Mouse (Mus musculus): Measurements from ENCODE around the gene Mvb12b. TPM values are rescaled to one million over a fixed set of nuclear protein-coding genes. Genes with fewer than 3 reads are reported as not detected.

Mvb12b gene
- polyA plus RNA-seq, 1 experiment: 8.9 TPM

DNA sequence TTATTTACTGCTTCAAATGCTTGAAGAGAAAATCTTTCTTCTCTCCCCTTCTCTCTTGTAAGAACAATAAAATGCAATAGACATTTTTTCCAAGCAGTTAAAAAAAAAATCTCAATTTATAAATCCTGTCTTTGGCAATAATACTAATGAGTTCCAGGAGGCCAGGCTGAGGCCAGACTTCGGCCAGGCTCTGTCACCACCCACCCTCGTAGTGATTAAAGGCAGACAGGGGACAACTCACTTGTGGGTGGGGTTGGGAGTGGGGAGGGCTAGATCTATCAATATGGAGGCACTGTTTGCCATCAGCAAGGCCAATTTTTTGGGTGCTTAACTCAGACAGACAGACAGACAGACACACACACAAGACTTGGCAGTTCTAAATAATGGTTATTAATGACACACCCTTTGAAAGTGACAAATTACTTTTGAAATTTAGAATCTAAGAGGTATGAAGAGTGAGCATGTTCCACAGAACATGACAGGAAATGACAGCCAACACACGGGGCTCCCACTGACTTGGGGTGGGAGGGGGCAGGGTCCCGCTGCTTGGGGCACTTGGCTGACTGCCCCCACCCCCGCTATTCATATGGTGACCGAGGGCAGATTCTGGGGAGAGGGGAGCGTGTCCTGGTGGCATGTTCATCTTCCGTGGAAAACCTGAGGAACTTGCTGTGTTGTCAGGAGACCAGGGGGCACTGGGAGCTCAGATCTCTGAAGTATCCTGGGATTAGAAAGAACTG lies 74.1 kb downstream of the Mvb12b start:
- Histone ChIP-seq H3K27me3 (ENCODE audit: control insufficient read depth) (no peaks in the 10 kb centered on the region), H3K36me3 (ENCODE audit: control insufficient read depth) (peaks cover 17% of the 10 kb centered on the region), H3K4me3 (replicated peaks) (no peak overlapping the region), H3K4me1 (ENCODE audit: control insufficient read depth) (peaks cover 3% of the 10 kb centered on the region; the same call in 1 of the 2 replicates), H3K9me3 (ENCODE audit: control insufficient read depth, low read length) (no peaks in the 10 kb centered on the region)
- TF ChIP-seq TAL1 (IDR thresholded peaks at IDR 0.05; ENCODE audit: low read length): no peak
- no peak for TF ChIP-seq GATA1 (IDR thresholded peaks at IDR 0.05; ENCODE audit: low read length)

DNA sequence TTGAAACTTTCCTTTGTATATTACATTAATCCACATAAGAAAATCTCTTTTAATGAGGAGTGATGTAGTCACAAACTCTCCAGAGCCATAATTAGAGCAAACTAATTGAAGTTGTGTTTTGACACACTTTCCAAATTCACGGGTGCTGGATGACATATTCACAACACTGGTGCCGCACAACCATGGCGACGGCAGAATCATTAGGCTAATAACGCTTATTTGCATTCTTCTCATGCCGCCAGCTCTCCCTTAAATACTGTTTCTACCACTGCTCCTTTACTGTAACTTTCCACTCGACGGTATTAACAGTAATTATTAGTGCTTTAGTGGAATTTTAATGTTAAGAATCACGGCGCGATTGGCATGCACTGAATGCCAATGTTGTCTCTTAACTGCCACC lies 74.8 kb downstream of the Mvb12b start:
- peaks cover 11% of the 10 kb centered on the region for H3K36me3 ChIP-seq (ENCODE audit: control insufficient read depth)
- no peaks in the 10 kb centered on the region for H3K27me3 ChIP-seq (ENCODE audit: control insufficient read depth)
- no peaks in the 10 kb centered on the region for H3K9me3 ChIP-seq (ENCODE audit: control insufficient read depth, low read length)
- H3K4me1 ChIP-seq (ENCODE audit: control insufficient read depth): no peaks in the 10 kb centered on the region
- no peak for TF ChIP-seq TAL1 (IDR thresholded peaks at IDR 0.05; ENCODE audit: low read length)
- no peak for TF ChIP-seq GATA1 (IDR thresholded peaks at IDR 0.05; ENCODE audit: low read length)
- H3K4me3 ChIP-seq (replicated peaks): no peak overlapping the region

DNA sequence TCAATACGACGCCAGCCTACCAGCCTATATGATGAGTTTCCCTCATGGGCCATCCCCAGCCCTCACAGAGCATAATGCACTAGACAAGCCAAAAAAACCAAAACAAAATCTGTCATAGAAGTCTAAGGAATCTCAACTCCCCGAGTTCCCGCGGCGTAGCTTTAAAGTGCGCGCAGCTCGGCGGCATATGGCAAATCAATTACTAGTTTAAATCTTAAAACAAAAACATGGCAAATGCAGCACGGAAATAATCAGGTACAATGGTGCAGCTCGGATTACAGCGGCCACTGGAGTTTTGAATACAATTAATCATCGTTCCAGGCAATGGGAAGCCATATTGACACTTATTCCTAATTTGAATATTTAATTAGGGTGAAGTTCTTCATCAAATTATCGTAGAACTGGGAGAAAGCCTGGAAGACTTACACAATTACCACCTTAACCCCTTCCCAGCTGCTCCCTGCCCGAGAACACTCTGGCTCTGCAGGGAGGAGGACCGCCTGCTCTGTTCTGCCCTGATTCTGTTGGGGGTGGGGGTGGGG lies 76.3 kb downstream of the Mvb12b start:
- Histone ChIP-seq H3K4me3 (replicated peaks) (no peak overlapping the region), H3K4me1 (ENCODE audit: control insufficient read depth) (no peaks in the 10 kb centered on the region), H3K27me3 (ENCODE audit: control insufficient read depth) (no peaks in the 10 kb centered on the region), H3K36me3 (ENCODE audit: control insufficient read depth) (no peaks in the 10 kb centered on the region), H3K9me3 (ENCODE audit: control insufficient read depth, low read length) (no peaks in the 10 kb centered on the region)
- TF ChIP-seq TAL1 (IDR thresholded peaks at IDR 0.05; ENCODE audit: low read length) (no peak), GATA1 (IDR thresholded peaks at IDR 0.05; ENCODE audit: low read length) (no peak)

DNA sequence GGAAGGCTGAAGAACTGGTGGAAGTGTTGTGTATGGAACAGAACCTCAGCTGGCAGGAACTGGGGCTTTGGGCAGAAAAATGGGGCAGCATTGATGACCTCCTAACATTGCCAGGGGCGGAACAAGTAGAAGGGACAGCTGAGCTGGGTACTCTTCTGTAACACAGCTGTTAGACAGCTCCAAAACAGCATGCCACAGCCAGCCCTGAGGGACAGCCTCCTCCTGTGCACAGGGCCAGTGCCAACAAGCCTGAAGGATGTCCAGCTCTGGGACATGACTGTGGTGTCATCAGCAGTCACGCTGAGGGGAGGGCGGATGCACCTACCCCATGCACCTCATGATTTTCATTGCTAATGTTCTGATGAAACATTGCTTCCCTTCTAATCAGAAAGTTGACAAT lies 78.7 kb downstream of the Mvb12b start:
- TF ChIP-seq GATA1 (IDR thresholded peaks at IDR 0.05; ENCODE audit: low read length) (no peak), TAL1 (IDR thresholded peaks at IDR 0.05; ENCODE audit: low read length) (no peak)
- 0 out of 2 replicates have a peak, but pooled peaks cover 2% of the 10 kb centered on the region for H3K36me3 ChIP-seq (ENCODE audit: control insufficient read depth)
- H3K4me1 ChIP-seq (ENCODE audit: control insufficient read depth): no peaks in the 10 kb centered on the region
- no peaks in the 10 kb centered on the region for H3K9me3 ChIP-seq (ENCODE audit: control insufficient read depth, low read length)
- H3K4me3 ChIP-seq (replicated peaks): no peak overlapping the region
- no peaks in the 10 kb centered on the region for H3K27me3 ChIP-seq (ENCODE audit: control insufficient read depth)

DNA sequence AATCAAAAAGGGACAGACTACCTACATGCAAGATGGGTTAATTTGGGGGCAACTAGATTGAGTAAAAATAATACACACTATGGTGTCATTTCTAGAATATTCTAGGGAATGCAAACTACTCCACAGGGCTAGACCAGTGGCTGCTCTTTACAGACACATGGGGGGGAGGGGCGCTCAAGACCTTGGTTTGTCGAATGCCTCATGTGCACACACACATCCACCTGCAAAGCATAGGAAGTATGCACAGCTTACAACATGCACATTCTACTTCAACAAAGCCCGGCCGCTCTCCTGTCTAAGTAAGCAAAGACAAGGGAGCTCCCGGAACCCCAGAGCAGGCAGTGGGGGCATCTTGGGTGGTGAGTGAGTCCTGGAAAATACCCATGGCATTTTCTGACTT lies 79.7 kb downstream of the Mvb12b start:
- peaks cover 6% of the 10 kb centered on the region; the same call in 1 of the 2 replicates for H3K36me3 ChIP-seq (ENCODE audit: control insufficient read depth)
- no peaks in the 10 kb centered on the region for H3K4me1 ChIP-seq (ENCODE audit: control insufficient read depth)
- H3K27me3 ChIP-seq (ENCODE audit: control insufficient read depth): no peaks in the 10 kb centered on the region
- TF ChIP-seq GATA1 (IDR thresholded peaks at IDR 0.05; ENCODE audit: low read length): no peak
- H3K9me3 ChIP-seq (ENCODE audit: control insufficient read depth, low read length): no peaks in the 10 kb centered on the region
- no peak overlapping the region for H3K4me3 ChIP-seq (replicated peaks)

DNA sequence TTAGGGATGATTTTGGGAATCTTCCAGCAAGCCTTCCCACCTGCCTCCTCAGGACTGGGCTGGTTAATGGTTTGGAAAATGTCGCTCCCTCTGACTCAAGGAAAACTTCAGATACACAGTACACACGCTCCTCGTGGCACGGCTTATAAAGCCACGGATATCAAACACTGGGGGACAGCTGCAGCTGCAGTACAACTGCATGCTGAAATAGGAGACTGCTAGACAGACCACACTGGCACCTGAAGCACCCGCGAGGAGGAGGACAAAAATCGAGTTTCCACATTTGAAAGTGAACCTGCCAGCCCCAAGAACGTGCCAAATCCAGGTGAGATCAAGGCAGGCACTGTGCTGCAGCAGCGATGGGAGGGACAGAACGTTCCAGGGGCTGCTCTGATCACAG lies 82.1 kb downstream of the Mvb12b start:
- Histone ChIP-seq H3K36me3 (ENCODE audit: control insufficient read depth) (peaks cover 28% of the 10 kb centered on the region), H3K4me1 (ENCODE audit: control insufficient read depth) (peaks cover 10% of the 10 kb centered on the region), H3K4me3 (replicated peaks) (no peak overlapping the region), H3K9me3 (ENCODE audit: control insufficient read depth, low read length) (no peaks in the 10 kb centered on the region), H3K27me3 (ENCODE audit: control insufficient read depth) (no peaks in the 10 kb centered on the region)
- TF ChIP-seq GATA1 (IDR thresholded peaks at IDR 0.05; ENCODE audit: low read length): no peak
- no peak for TF ChIP-seq TAL1 (IDR thresholded peaks at IDR 0.05; ENCODE audit: low read length)

DNA sequence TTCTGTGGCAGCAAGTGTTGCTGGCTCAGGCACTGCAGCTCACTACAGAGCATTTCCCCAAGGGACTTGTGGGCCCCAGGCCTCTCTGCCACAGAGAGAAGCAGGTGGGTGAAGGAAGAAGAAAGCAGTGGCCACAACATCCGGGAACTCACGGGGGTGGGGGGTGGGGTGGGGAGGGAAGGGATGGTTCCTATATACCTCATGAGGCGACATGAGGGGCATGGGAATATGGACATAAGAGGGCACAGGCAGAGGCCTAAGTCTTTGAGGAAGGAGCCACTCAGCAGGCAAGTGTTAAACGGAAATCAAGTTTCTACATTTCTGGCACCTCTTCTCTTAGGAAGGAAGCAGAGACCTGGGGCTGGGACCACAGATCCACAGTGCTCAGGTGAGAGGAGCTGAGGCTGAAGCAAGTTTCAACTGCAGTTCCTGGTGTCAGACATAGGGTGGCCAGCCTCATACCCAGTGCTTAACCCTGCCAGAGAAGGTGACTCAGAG lies 84.0 kb downstream of the Mvb12b start:
- peaks cover 15% of the 10 kb centered on the region for H3K4me1 ChIP-seq (ENCODE audit: control insufficient read depth)
- TF ChIP-seq GATA1 (IDR thresholded peaks at IDR 0.05; ENCODE audit: low read length): no peak
- no peak for TF ChIP-seq TAL1 (IDR thresholded peaks at IDR 0.05; ENCODE audit: low read length)
- peaks cover 33% of the 10 kb centered on the region for H3K36me3 ChIP-seq (ENCODE audit: control insufficient read depth)
- no peaks in the 10 kb centered on the region for H3K9me3 ChIP-seq (ENCODE audit: control insufficient read depth, low read length)
- H3K4me3 ChIP-seq (replicated peaks): no peak overlapping the region
- H3K27me3 ChIP-seq (ENCODE audit: control insufficient read depth): no peaks in the 10 kb centered on the region

- H3K4me1 ChIP-seq (ENCODE audit: control insufficient read depth): peaks cover 15% of the 10 kb centered on the region
- no peak overlapping the region for H3K4me3 ChIP-seq (replicated peaks)
- TF ChIP-seq TAL1 (IDR thresholded peaks at IDR 0.05; ENCODE audit: low read length) (no peak), GATA1 (IDR thresholded peaks at IDR 0.05; ENCODE audit: low read length) (no peak)
- H3K27me3 ChIP-seq (ENCODE audit: control insufficient read depth): no peaks in the 10 kb centered on the region
- no peaks in the 10 kb centered on the region for H3K9me3 ChIP-seq (ENCODE audit: control insufficient read depth, low read length)
- H3K36me3 ChIP-seq (ENCODE audit: control insufficient read depth): peaks cover 36% of the 10 kb centered on the region
Observed at GRCm38 (mm10) chr2:33803083-33803615, 84.6 kb downstream of the Mvb12b start.

- Histone ChIP-seq H3K4me1 (ENCODE audit: control insufficient read depth) (peaks cover 23% of the 10 kb centered on the region), H3K36me3 (ENCODE audit: control insufficient read depth) (peaks cover 37% of the 10 kb centered on the region), H3K9me3 (ENCODE audit: control insufficient read depth, low read length) (no peaks in the 10 kb centered on the region), H3K27me3 (ENCODE audit: control insufficient read depth) (no peaks in the 10 kb centered on the region), H3K4me3 (replicated peaks) (no peak overlapping the region)
- TF ChIP-seq GATA1 (IDR thresholded peaks at IDR 0.05; ENCODE audit: low read length) (no peak), TAL1 (IDR thresholded peaks at IDR 0.05; ENCODE audit: low read length) (no peak)
Observed at GRCm38 (mm10) chr2:33801760-33802159, 86.0 kb downstream of the Mvb12b start.
